Mouse (Mus musculus) hindbrain, embryonic 11.5 days (tissue): ENCODE measurements around the gene Olfr183. TPM values are rescaled to one million over a fixed set of nuclear protein-coding genes. Genes with fewer than 3 reads are reported as not detected.
"Not testable (repeated sequence)": the region's sequence is repeated elsewhere in the genome, so short reads cannot be mapped to it uniquely, and the experiment has no call there.

Source experiments
- ATAC-seq: fragments of 200-750 bp; cut with Nextera tagmentation; 2 replicates; pipeline ENCODE4 v1.8.0; 2017; ENCODE audit warnings: mild to moderate bottlenecking, moderate TSS enrichment, moderate library complexity; ENCODE audit not compliant: low FRiP score
- DNase-seq: peaks from one replicate; pipeline ENCODE4 v3.0.0-alpha.2; 2015; ENCODE audit warnings: low spot score
- H3K27ac ChIP-seq: fragments of 300-500 bp; sonication (generic); 2 replicates; pipeline ENCODE4 v1.5.1; 2014; ENCODE audit warnings: mild to moderate bottlenecking, low read depth, low read length
- H3K27me3 ChIP-seq: fragments of 300-500 bp; sonication (generic); 2 replicates; pipeline ENCODE4 v1.6.1; 2014; ENCODE audit warnings: mild to moderate bottlenecking, low read length, moderate library complexity, mixed read lengths; ENCODE audit not compliant: control insufficient read depth, insufficient read depth
- H3K36me3 ChIP-seq: fragments of 300-500 bp; sonication (generic); 2 replicates; pipeline ENCODE4 v1.6.1; 2014; ENCODE audit warnings: mild to moderate bottlenecking, low read length, moderate library complexity, mixed read lengths; ENCODE audit not compliant: control insufficient read depth, insufficient read depth
- H3K4me1 ChIP-seq: fragments of 300-500 bp; sonication (generic); replicated peaks from 2 replicates; pipeline ENCODE4 v1.6.1; 2014; ENCODE audit warnings: low read length, mixed read lengths; ENCODE audit not compliant: control insufficient read depth, insufficient read depth
- H3K4me2 ChIP-seq: fragments of 300-500 bp; sonication (generic); replicated peaks from 2 replicates; pipeline ENCODE4 v1.6.1; 2014; ENCODE audit warnings: mild to moderate bottlenecking, low read depth, low read length
- H3K4me3 ChIP-seq: fragments of 300-500 bp; sonication (generic); 2 replicates; pipeline ENCODE4 v1.5.1; 2014; ENCODE audit warnings: low read depth, low read length
- H3K9ac ChIP-seq: fragments of 300-500 bp; sonication (generic); 2 replicates; pipeline ENCODE4 v1.6.1; 2014; ENCODE audit warnings: low read depth, low read length
- H3K9me3 ChIP-seq: fragments of 300-500 bp; sonication (generic); 2 replicates; pipeline ENCODE4 v1.6.1; 2016; ENCODE audit warnings: low read length; ENCODE audit not compliant: control insufficient read depth
- WGBS: fragments of 180-500 bp; shearing (Covaris S2); extraction: QIAGEN DNeasy Blood & Tissue Kit; methylation state at CpG from one replicate; pipeline ENCODE4 v1.1.7; 2014; 5-methylcytosine and 5-hydroxymethylcytosine counted together
- polyA plus RNA-seq: library from polyadenylated mRNA; unstranded; fragments of >200 nt; fragmentation: Nextera tagmentation; extraction: Ambion mirVana; gene quantifications from 2 replicates; pipeline ENCODE4 v1.2.1, GENCODE M21; 2014

Gene Olfr183
- not detected in 2 replicates for polyA plus RNA-seq

GRCm38 (mm10) chr16:58995057-58995456, at the start of gene Olfr183:
TSS of gene Olfr183 (plus strand) at chr16:58995357.
- ATAC-seq (no peak), DNase-seq (no peak)
- no peaks in the 10 kb centered on the region for H3K36me3 ChIP-seq
- H3K4me3 ChIP-seq, result no peak within 1 kb of the TSS
- H3K27ac ChIP-seq, result no peak within 1 kb of the TSS
- no peak within 1 kb of the TSS for H3K4me2 ChIP-seq
- H3K4me1 ChIP-seq, result no peaks in the 10 kb centered on the region
- WGBS, result 65% methylated on average over 2 of the region's 2 CpGs
- H3K9me3 ChIP-seq, result no peaks in the 10 kb centered on the region
- no peaks in the 10 kb centered on the region for H3K27me3 ChIP-seq
- no peak within 1 kb of the TSS for H3K9ac ChIP-seq

- H3K4me1 ChIP-seq, result no peaks in the 10 kb centered on the region
- no peak overlapping the region for H3K9ac ChIP-seq
- no peaks in the 10 kb centered on the region for H3K9me3 ChIP-seq
- H3K27ac ChIP-seq, result no peak overlapping the region
- no peaks in the 10 kb centered on the region for H3K27me3 ChIP-seq
- no peak overlapping the region for H3K4me2 ChIP-seq
- H3K36me3 ChIP-seq, result no peaks in the 10 kb centered on the region
- no peak for ATAC-seq
- no peak overlapping the region for H3K4me3 ChIP-seq
- DNase-seq, result no peak
Measured at GRCm38 (mm10) chr16:59007146-59007545, 12.0 kb downstream of the Olfr183 start.

GRCm38 (mm10) chr16:59013357-59014018, 18.3 kb downstream of the Olfr183 start:
- DNase-seq (no peak), ATAC-seq (no peak)
- no peaks in the 10 kb centered on the region for H3K9me3 ChIP-seq
- no peaks in the 10 kb centered on the region for H3K4me1 ChIP-seq
- H3K4me3 ChIP-seq, result no peak overlapping the region
- 58% methylated on average over 2 of the region's 2 CpGs for WGBS
- H3K4me2 ChIP-seq, result no peak overlapping the region
- no peak overlapping the region for H3K27ac ChIP-seq
- H3K36me3 ChIP-seq, result no peaks in the 10 kb centered on the region
- no peak overlapping the region for H3K9ac ChIP-seq
- H3K27me3 ChIP-seq, result no peaks in the 10 kb centered on the region

GRCm38 (mm10) chr16:59030191-59030590, 35.0 kb downstream of the Olfr183 start, which contains the start of gene Olfr186:
TSS of gene Olfr186 (minus strand) at chr16:59030291.
- no peaks in the 10 kb centered on the region for H3K9me3 ChIP-seq
- no peaks in the 10 kb centered on the region for H3K27me3 ChIP-seq
- ATAC-seq (no peak), DNase-seq (no peak)
- H3K36me3 ChIP-seq, result no peaks in the 10 kb centered on the region
- H3K4me3 ChIP-seq, result no peak within 1 kb of the TSS
- no peaks in the 10 kb centered on the region for H3K4me1 ChIP-seq
- H3K4me2 ChIP-seq, result no peak within 1 kb of the TSS
- H3K9ac ChIP-seq, result no peak within 1 kb of the TSS
- no peak within 1 kb of the TSS for H3K27ac ChIP-seq
- 97% methylated on average over 4 of the region's 4 CpGs for WGBS

- no peak for ATAC-seq
- Histone ChIP-seq H3K27me3 (no peaks in the 10 kb centered on the region), H3K9ac (no peak within 1 kb of the TSS), H3K9me3 (no peaks in the 10 kb centered on the region), H3K4me2 (no peak within 1 kb of the TSS), H3K4me3 (no peak within 1 kb of the TSS), H3K36me3 (no peaks in the 10 kb centered on the region), H3K27ac (no peak within 1 kb of the TSS), H3K4me1 (no peaks in the 10 kb centered on the region)
- no peak for DNase-seq
- WGBS, result 89% methylated on average over 7 of the region's 7 CpGs
Measured at GRCm38 (mm10) chr16:59039710-59040109, 44.6 kb downstream of the Olfr183 start, which contains the start of gene Olfr187. TSS of gene Olfr187 (minus strand) at chr16:59039767.

GRCm38 (mm10) chr16:59045835-59046234, 50.7 kb downstream of the Olfr183 start:
- no peak overlapping the region for H3K27ac ChIP-seq
- no peaks in the 10 kb centered on the region for H3K4me1 ChIP-seq
- H3K27me3 ChIP-seq, result no peaks in the 10 kb centered on the region
- ATAC-seq (no peak), DNase-seq (no peak)
- H3K9ac ChIP-seq, result no peak overlapping the region
- no peak overlapping the region for H3K4me2 ChIP-seq
- H3K36me3 ChIP-seq, result no peaks in the 10 kb centered on the region
- WGBS, result 92% methylated on average over 3 of the region's 3 CpGs
- H3K4me3 ChIP-seq, result no peak overlapping the region
- H3K9me3 ChIP-seq, result no peaks in the 10 kb centered on the region

GRCm38 (mm10) chr16:59047579-59047978, 52.4 kb downstream of the Olfr183 start:
- DNase-seq (no peak), ATAC-seq (no peak)
- Histone ChIP-seq H3K27me3 (no peaks in the 10 kb centered on the region), H3K4me2 (no peak overlapping the region), H3K4me3 (no peak overlapping the region), H3K9me3 (no peaks in the 10 kb centered on the region), H3K4me1 (no peaks in the 10 kb centered on the region), H3K27ac (no peak overlapping the region), H3K9ac (no peak overlapping the region), H3K36me3 (no peaks in the 10 kb centered on the region)
- WGBS, result 68% methylated on average over 4 of the region's 4 CpGs

GRCm38 (mm10) chr16:59048860-59049259, 53.7 kb downstream of the Olfr183 start:
- no peaks in the 10 kb centered on the region for H3K4me1 ChIP-seq
- H3K27ac ChIP-seq, result no peak overlapping the region
- WGBS, result 87% methylated on average over 1 of the region's 1 CpGs
- H3K4me2 ChIP-seq, result no peak overlapping the region
- DNase-seq (no peak), ATAC-seq (no peak)
- H3K36me3 ChIP-seq, result no peaks in the 10 kb centered on the region
- no peaks in the 10 kb centered on the region for H3K27me3 ChIP-seq
- H3K4me3 ChIP-seq, result no peak overlapping the region
- H3K9me3 ChIP-seq, result no peaks in the 10 kb centered on the region
- H3K9ac ChIP-seq, result no peak overlapping the region

- not testable (repeated sequence) for H3K27me3 ChIP-seq, H3K9me3 ChIP-seq, H3K4me1 ChIP-seq, ATAC-seq, H3K4me3 ChIP-seq, H3K4me2 ChIP-seq, H3K9ac ChIP-seq, DNase-seq, H3K36me3 ChIP-seq, H3K27ac ChIP-seq
- 91% methylated on average over 2 of the region's 2 CpGs for WGBS
Measured at GRCm38 (mm10) chr16:59049286-59049685, 54.1 kb downstream of the Olfr183 start.
